Mouse (Mus musculus): ENCODE measurements around the gene Dnttip1. TPM values are rescaled to one million over a fixed set of nuclear protein-coding genes. Genes with fewer than 3 reads are reported as not detected.

Dnttip1 gene
- polyA plus RNA-seq, 1 experiment from 2014 or later = 67.5 TPM

DNA sequence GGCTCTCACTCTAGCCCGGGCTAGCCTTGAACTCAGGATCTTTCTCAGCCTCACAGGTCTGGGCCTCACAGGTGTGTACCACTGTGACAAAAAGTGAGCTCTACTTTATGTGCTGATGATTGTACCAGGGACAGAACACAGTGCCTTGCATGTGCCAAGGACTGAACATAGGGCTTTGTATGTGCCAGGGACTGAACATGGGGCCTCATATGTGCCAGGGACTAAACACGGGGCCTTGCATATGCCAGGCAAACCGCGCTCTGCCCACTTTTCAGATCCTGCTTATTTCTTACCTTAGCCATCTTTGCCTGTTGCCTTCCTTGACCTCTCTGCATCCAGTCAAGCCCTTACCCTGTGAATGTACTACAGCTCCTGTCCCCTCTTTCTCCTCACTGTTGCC is 16.2 kb downstream of the Dnttip1 start:
- Histone ChIP-seq H3K9ac (replicated peaks; ENCODE audit: low read depth, low read length) (no peak overlapping the region), H3K4me2 (ENCODE audit: low read length) (no peak overlapping the region), H3K36me3 (ENCODE audit: control insufficient read depth, insufficient read depth) (peaks cover 47% of the 10 kb centered on the region), H3K4me3 (replicated peaks; ENCODE audit: low read length) (no peak overlapping the region), H3K27me3 (replicated peaks; ENCODE audit: control insufficient read depth, insufficient read depth, low read length) (no peaks in the 10 kb centered on the region), H3K27ac (ENCODE audit: low read length) (no peak overlapping the region), H3K9me3 (ENCODE audit: control insufficient read depth, low read length) (no peaks in the 10 kb centered on the region), H3K4me1 (replicated peaks; ENCODE audit: control insufficient read depth, insufficient read depth, low read length) (no peaks in the 10 kb centered on the region)
- 100% methylated on average over 4 of the region's 4 CpGs for WGBS
- no peak for ATAC-seq

DNA sequence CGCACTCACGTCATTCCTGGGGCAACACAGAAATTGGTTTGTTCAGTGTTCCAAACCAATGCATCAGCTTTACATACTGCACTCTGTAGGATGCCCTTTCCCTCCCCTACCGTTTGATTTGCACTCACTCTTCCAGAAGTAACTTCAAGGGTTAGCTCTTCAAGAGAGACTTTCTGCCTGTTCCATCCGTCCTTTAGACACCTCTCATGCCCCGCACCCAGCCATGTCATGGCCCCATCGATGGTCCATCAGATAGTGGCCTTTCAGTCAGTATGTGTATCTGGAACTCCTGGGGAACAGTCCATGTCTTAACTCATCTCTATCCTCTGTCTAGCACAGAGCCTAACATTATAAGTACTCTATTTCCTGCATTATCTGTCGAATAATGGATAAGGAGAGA is 16.8 kb downstream of the Dnttip1 start:
- no peaks in the 10 kb centered on the region for H3K27me3 ChIP-seq (replicated peaks; ENCODE audit: control insufficient read depth, insufficient read depth, low read length)
- H3K4me3 ChIP-seq (replicated peaks; ENCODE audit: low read length) = no peak overlapping the region
- ATAC-seq = no peak
- H3K9me3 ChIP-seq (ENCODE audit: control insufficient read depth, low read length) = no peaks in the 10 kb centered on the region
- no peak overlapping the region for H3K4me2 ChIP-seq (ENCODE audit: low read length)
- no peaks in the 10 kb centered on the region for H3K4me1 ChIP-seq (replicated peaks; ENCODE audit: control insufficient read depth, insufficient read depth, low read length)
- H3K36me3 ChIP-seq (ENCODE audit: control insufficient read depth, insufficient read depth) = peaks cover 44% of the 10 kb centered on the region
- H3K9ac ChIP-seq (replicated peaks; ENCODE audit: low read depth, low read length) = no peak overlapping the region
- WGBS = 93% methylated on average over 7 of the region's 7 CpGs
- H3K27ac ChIP-seq (ENCODE audit: low read length) = no peak overlapping the region

DNA sequence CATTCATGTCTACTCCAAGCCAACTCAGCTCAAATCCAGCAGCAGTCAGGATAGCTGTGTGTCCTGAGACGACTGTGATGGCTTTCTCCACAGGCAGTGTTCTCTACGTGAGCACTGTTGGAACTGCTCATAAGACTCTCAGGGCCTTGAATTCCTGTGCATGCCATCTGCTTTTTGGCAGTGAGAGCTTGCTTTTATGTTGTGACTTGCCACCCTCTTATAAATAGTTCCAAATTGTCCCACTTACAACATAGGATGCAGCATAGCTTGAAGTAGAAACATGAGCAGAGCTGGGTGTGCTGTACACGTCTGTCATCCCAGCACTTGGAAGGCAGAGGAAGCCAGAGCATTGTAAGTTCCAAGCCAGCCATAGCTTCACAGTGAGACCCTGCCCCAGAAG is 20.1 kb downstream of the Dnttip1 start:
- Histone ChIP-seq H3K27me3 (replicated peaks; ENCODE audit: control insufficient read depth, insufficient read depth, low read length) (no peaks in the 10 kb centered on the region), H3K27ac (ENCODE audit: low read length) (no peak overlapping the region), H3K36me3 (ENCODE audit: control insufficient read depth, insufficient read depth) (peaks cover 28% of the 10 kb centered on the region), H3K9ac (replicated peaks; ENCODE audit: low read depth, low read length) (no peak overlapping the region), H3K9me3 (ENCODE audit: control insufficient read depth, low read length) (no peaks in the 10 kb centered on the region), H3K4me3 (replicated peaks; ENCODE audit: low read length) (no peak overlapping the region), H3K4me2 (ENCODE audit: low read length) (no peak overlapping the region), H3K4me1 (replicated peaks; ENCODE audit: control insufficient read depth, insufficient read depth, low read length) (peaks cover 10% of the 10 kb centered on the region)
- ATAC-seq = no peak
- 77% methylated on average over 3 of the region's 3 CpGs for WGBS

DNA sequence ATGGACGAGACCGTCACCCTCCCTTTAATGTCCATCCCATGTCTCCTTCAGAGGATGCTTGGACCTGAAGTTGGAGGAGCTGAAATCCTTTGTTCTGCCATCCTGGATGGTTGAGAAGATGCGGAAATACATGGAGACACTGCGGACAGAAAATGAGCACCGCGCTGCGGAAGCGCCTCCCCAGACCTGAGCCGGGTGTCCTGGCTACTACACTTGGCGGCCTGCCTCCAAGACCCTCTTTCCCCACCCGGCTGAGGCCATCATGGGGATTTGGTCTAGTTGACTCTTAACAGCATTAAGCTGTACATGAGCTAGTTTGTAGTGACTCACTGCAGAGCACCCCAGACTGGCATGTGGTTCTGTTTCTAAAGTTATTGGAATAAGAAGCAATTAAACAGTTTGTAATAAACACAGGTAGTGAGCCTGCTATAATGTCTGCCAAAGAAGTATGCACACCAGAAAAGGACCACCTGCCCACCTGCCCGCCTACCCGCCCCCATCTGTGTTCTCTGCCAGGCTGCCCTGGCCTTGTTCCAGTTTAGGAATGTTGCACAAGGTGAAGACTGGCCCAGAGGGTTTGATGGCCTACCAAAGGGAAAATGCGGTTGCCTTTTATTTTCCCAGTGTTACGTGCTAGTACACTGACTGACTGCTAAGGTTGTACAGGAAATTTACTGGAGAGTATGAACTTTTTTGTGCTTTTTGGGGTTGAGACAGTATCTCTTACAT is 22.2 kb downstream of the Dnttip1 start:
- peaks cover 16% of the 10 kb centered on the region for H3K36me3 ChIP-seq (ENCODE audit: control insufficient read depth, insufficient read depth)
- 91% methylated on average over 15 of the region's 15 CpGs for WGBS

DNA sequence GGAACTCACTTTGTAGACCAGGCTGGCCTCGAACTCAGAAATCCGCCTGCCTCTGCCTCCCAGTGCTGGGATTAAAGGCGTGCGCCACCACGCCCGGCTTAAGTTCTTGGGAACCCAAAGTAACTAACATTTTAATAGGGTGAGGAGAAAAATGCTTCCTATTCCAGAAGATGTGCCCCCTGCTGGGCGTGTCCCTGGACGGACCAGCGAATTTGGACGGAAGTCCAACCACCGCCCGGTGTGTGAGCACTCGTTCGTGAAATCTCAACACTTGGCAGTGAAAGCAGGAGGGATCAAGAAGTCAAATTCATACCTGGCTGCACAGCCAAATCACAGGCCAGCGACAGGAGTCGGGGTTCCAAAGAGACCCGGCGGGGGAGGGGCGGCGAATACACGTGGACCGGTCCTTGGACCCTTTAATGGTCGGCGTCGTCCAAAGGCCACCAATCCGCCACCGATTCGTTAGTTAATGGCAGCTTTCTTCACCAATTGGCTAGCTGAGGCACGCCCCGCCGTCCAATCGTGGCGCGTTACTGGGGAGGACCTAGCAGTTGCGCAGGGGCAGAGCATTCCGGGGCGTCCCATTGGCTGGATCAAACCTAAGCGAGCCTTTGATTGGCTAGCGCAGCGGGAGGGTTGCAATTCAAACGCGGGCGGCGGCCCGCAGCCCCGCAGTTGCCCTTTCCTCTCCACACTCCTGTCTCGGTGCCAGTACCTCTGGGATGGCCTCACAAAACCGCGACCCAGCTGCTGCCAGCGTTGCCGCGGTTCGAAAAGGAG is 23.7 kb downstream of the Dnttip1 start, which contains the start of gene Ube2c:
Gene Ube2c (plus strand): TSS at position 641 of the 780 bp plus-strand sequence.
- no peaks in the 10 kb centered on the region for H3K9me3 ChIP-seq (ENCODE audit: control insufficient read depth, low read length)
- peak; percentile 100 for ATAC-seq
- H3K4me2 ChIP-seq (ENCODE audit: low read length) = peak within 1 kb of the TSS; percentile 89
- no peaks in the 10 kb centered on the region for H3K27me3 ChIP-seq (replicated peaks; ENCODE audit: control insufficient read depth, insufficient read depth, low read length)
- WGBS = 1% methylated on average over 52 of the region's 53 CpGs
- H3K36me3 ChIP-seq (ENCODE audit: control insufficient read depth, insufficient read depth) = peaks cover 16% of the 10 kb centered on the region
- H3K27ac ChIP-seq (ENCODE audit: low read length) = 0 out of 2 replicates have a peak within 1 kb of the TSS, but pooled peaks have one; percentile 13
- H3K4me3 ChIP-seq (replicated peaks; ENCODE audit: low read length) = peak within 1 kb of the TSS; percentile 85
- peaks cover 25% of the 10 kb centered on the region for H3K4me1 ChIP-seq (replicated peaks; ENCODE audit: control insufficient read depth, insufficient read depth, low read length)
- peak within 1 kb of the TSS; percentile 60 for H3K9ac ChIP-seq (replicated peaks; ENCODE audit: low read depth, low read length)

More for the DNA sequence above, 22.2 kb downstream of the Dnttip1 start:
- Histone ChIP-seq H3K4me2 (ENCODE audit: low read length) (no peak overlapping the region), H3K27me3 (replicated peaks; ENCODE audit: control insufficient read depth, insufficient read depth, low read length) (no peaks in the 10 kb centered on the region), H3K4me1 (replicated peaks; ENCODE audit: control insufficient read depth, insufficient read depth, low read length) (peaks cover 25% of the 10 kb centered on the region), H3K27ac (ENCODE audit: low read length) (no peak overlapping the region), H3K9ac (replicated peaks; ENCODE audit: low read depth, low read length) (no peak overlapping the region), H3K9me3 (ENCODE audit: control insufficient read depth, low read length) (no peaks in the 10 kb centered on the region), H3K4me3 (replicated peaks; ENCODE audit: low read length) (no peak overlapping the region)
- no peak for ATAC-seq

DNA sequence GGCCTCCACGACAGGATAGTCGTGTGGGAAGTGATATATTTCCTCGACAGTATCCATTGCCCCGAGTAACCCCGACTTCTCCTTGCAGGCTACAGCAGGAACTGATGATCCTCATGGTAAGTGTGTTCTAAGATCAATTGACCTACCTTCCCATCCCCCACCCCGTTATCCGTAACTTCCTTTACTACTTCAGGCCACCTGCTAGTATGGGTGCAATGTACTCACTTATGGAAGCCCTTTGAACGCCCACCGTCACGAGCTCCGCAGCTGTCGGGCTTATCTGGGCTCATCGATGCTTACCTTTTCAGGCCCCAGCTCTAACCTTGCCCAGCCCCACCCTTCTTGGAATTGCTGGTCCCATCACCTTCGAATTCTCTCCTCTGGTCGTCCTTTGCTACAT is 24.5 kb downstream of the Dnttip1 start:
- peak overlapping the region; percentile 60 for H3K9ac ChIP-seq (replicated peaks; ENCODE audit: low read depth, low read length)
- 3% methylated on average over 15 of the region's 15 CpGs for WGBS
- H3K4me1 ChIP-seq (replicated peaks; ENCODE audit: control insufficient read depth, insufficient read depth, low read length) = peaks cover 25% of the 10 kb centered on the region
- peaks cover 16% of the 10 kb centered on the region for H3K36me3 ChIP-seq (ENCODE audit: control insufficient read depth, insufficient read depth)
- H3K4me3 ChIP-seq (replicated peaks; ENCODE audit: low read length) = peak overlapping the region; percentile 85
- H3K27me3 ChIP-seq (replicated peaks; ENCODE audit: control insufficient read depth, insufficient read depth, low read length) = no peaks in the 10 kb centered on the region
- H3K9me3 ChIP-seq (ENCODE audit: control insufficient read depth, low read length) = no peaks in the 10 kb centered on the region
- ATAC-seq = no peak
- H3K27ac ChIP-seq (ENCODE audit: low read length) = no peak overlapping the region
- peak overlapping the region; percentile 89 for H3K4me2 ChIP-seq (ENCODE audit: low read length)

DNA sequence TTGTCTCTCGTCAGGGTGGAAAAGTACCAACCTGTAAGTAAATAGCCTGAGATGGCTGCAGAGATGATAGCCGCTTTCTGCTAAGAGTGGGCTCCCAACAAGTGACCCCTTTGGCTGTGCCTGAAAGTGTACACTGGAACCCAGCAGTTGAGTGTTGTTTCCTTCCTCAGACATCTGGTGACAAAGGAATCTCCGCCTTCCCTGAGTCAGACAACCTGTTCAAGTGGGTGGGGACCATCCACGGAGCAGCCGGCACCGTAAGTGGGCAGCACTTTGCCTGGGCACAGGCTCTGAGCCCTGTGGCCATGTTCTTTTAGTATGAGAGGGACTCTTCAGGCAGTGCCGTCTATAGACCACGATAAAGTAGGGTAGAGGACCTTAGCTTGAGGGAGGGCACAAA is 25.3 kb downstream of the Dnttip1 start:
- Histone ChIP-seq H3K4me2 (ENCODE audit: low read length) (peak overlapping the region; percentile 89), H3K27me3 (replicated peaks; ENCODE audit: control insufficient read depth, insufficient read depth, low read length) (no peaks in the 10 kb centered on the region), H3K27ac (ENCODE audit: low read length) (no peak overlapping the region), H3K4me1 (replicated peaks; ENCODE audit: control insufficient read depth, insufficient read depth, low read length) (peaks cover 25% of the 10 kb centered on the region), H3K4me3 (replicated peaks; ENCODE audit: low read length) (peak overlapping the region; percentile 85), H3K9me3 (ENCODE audit: control insufficient read depth, low read length) (no peaks in the 10 kb centered on the region), H3K9ac (replicated peaks; ENCODE audit: low read depth, low read length) (no peak overlapping the region), H3K36me3 (ENCODE audit: control insufficient read depth, insufficient read depth) (peaks cover 9% of the 10 kb centered on the region; the same call in 1 of the 2 replicates)
- no peak for ATAC-seq
- WGBS = 77% methylated on average over 8 of the region's 8 CpGs

DNA sequence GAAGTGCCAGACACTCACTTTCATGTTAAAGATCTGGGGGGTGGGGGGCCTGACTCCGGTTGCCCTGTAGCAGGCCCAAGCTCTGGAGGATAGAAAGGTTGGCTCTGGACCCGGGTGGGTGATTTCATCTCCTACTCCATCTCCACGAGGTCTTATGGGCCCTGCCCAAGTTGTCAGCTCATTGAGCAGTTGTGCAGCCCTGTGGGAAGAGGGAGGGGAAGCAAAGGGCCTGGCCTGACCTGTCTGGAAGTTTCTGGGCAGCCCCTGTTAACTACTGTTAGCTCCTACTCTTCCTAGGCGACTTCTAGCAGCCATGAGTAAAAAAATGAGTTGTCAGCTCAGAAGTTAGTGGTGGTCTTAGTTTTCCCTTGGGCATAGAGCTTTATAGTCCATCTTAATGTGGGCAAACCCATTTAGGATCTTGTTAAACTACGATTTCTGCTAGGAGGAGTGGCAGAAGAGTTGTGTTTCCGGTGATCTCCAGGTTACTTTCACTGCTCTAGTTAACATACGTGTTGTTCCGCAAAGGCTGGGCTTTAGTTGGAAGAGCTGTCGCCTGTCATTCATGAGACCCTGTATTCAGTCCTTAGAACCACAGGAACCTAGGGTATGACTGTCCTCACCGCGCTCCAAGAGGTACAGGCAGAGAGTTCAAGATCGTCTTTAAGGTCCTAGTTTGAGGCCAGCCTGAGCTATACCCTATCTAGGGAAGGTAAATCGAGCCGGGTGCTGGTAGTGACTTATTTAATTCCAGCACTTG is 27.6 kb downstream of the Dnttip1 start:
- no peak for ATAC-seq
- Histone ChIP-seq H3K27me3 (replicated peaks; ENCODE audit: control insufficient read depth, insufficient read depth, low read length) (no peaks in the 10 kb centered on the region), H3K4me1 (replicated peaks; ENCODE audit: control insufficient read depth, insufficient read depth, low read length) (peaks cover 25% of the 10 kb centered on the region), H3K9me3 (ENCODE audit: control insufficient read depth, low read length) (no peaks in the 10 kb centered on the region), H3K4me2 (ENCODE audit: low read length) (no peak overlapping the region), H3K27ac (ENCODE audit: low read length) (no peak overlapping the region), H3K36me3 (ENCODE audit: control insufficient read depth, insufficient read depth) (no peaks in the 10 kb centered on the region), H3K4me3 (replicated peaks; ENCODE audit: low read length) (no peak overlapping the region), H3K9ac (replicated peaks; ENCODE audit: low read depth, low read length) (no peak overlapping the region)
- 81% methylated on average over 14 of the region's 14 CpGs for WGBS

DNA sequence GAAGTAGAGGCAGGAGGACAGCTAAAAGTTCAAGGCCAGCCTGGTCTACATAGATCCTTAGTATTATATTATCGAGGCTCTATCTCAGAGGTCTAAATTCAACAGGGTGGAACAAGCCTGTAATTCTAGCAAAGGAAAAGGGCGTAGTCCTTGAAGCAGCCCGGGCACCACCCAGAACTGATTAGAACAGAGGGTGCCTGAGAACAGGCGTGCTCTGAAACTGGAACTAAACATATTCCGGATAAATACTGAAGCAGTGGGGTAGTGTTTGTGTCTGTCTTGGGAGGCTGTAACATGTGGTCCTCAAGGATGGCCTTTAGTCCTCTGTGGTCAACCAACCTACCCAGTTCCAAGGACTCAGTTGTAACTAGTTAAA is 28.2 kb downstream of the Dnttip1 start:
- H3K36me3 ChIP-seq (ENCODE audit: control insufficient read depth, insufficient read depth) = no peaks in the 10 kb centered on the region
- no peak overlapping the region for H3K4me3 ChIP-seq (replicated peaks; ENCODE audit: low read length)
- no peaks in the 10 kb centered on the region for H3K27me3 ChIP-seq (replicated peaks; ENCODE audit: control insufficient read depth, insufficient read depth, low read length)
- ATAC-seq = no peak
- peaks cover 25% of the 10 kb centered on the region for H3K4me1 ChIP-seq (replicated peaks; ENCODE audit: control insufficient read depth, insufficient read depth, low read length)
- no peak overlapping the region for H3K27ac ChIP-seq (ENCODE audit: low read length)
- 90% methylated on average over 5 of the region's 5 CpGs for WGBS
- H3K9me3 ChIP-seq (ENCODE audit: control insufficient read depth, low read length) = no peaks in the 10 kb centered on the region
- H3K4me2 ChIP-seq (ENCODE audit: low read length) = no peak overlapping the region
- H3K9ac ChIP-seq (replicated peaks; ENCODE audit: low read depth, low read length) = no peak overlapping the region

All from forebrain, embryonic 16.5 days (tissue).